Mouse (Mus musculus): Measurements from ENCODE around the gene Rab5if. TPM values are rescaled to one million over a fixed set of nuclear protein-coding genes. Genes with fewer than 3 reads are reported as not detected.
A peak's percentile ranks its signal among the peaks of the same experiment; 100 is the strongest.
"Not testable (repeated sequence)": the region's sequence is repeated elsewhere in the genome, so short reads cannot be mapped to it uniquely, and the experiment has no call there.

Rab5if gene
- polyA plus RNA-seq (2016; fragmentation: Nextera tagmentation; extraction: Ambion mirVana): 174 and 187 TPM in 2 replicates

DNA sequence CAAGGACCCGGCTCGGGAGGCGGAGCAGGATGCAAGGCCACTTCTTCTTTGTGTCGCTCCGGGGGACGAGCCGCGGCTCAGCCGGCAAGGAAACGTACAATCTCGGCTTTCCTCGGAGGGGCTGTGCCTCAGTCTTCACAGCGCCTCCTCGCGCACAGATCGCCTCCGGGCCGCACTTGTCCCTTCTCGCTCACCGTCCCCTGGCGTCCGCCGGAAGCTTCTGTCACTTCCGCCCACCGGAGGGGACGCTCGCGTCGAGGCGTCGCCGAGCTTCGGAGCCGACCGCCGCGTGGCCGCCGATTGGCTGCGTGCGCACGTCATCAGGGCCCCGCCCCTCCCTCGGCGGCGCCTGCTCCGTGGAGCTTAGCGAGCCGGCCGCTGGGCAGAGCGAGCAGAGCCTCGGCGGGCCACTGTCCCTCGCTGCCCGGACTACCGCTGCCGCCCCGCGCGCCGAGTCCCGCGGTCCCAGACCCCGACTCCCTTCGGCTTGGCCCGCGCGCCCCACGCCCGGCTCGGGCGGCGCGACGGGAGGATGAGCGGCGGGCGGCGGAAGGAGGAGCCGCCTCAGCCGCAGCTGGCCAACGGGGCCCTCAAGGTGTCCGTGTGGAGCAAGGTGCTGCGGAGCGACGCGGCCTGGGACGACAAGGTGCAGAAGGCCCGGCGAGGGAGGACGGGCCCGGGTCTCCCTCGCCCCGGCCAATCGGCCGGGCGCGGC is at the start of gene Rab5if:
TSS of gene Rab5if (plus strand) at position 357 of the 715 bp plus-strand sequence.
- peak within 1 kb of the TSS; percentile 95 for H3K27ac ChIP-seq (replicated peaks)
- no peaks in the 10 kb centered on the region for H3K9me3 ChIP-seq
- H3K4me1 ChIP-seq: peaks cover 24% of the 10 kb centered on the region
- under 1% methylated on average over 98 of the region's 98 CpGs for WGBS
- peak within 1 kb of the TSS; percentile 99 for H3K4me3 ChIP-seq
- H3K36me3 ChIP-seq (replicated peaks): peaks cover 62% of the 10 kb centered on the region
- peak; percentile 98 for DNase-seq (ENCODE audit: low spot score)
- H3K27me3 ChIP-seq (replicated peaks; ENCODE audit: low read depth, poor library complexity, severe bottlenecking): no peaks in the 10 kb centered on the region

DNA sequence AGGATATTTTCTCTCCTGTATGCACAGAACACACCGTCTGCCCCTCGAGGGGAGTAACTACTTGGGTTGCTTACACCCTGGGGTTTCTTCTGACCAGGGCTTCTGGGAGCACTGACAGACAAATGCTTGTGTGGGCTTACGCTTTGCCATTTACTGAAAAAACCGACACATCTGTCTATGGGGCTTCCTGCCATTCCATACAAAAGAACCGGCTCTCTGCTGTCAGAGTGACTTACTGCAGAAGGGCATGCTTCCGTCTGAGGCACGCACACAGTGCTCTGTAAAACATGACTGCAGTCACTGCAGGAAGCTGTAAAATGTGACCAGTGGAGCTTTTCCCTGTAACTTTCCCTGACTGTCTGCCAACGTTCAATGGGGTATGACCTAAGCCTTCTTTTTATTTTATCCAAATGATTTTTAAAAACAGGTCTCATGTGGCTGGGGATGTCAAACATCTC is 48.6 kb upstream of the Rab5if start:
- H3K4me1 ChIP-seq: peaks cover 28% of the 10 kb centered on the region
- 23% methylated on average over 8 of the region's 8 CpGs for WGBS
- 0 out of 2 replicates have a peak overlapping the region, but pooled peaks have one; percentile 9 for H3K4me3 ChIP-seq
- no peaks in the 10 kb centered on the region for H3K9me3 ChIP-seq
- peak overlapping the region; percentile 60; the same call in 1 of the 2 replicates for H3K27ac ChIP-seq (replicated peaks)
- no peak for DNase-seq (ENCODE audit: low spot score)
- H3K27me3 ChIP-seq (replicated peaks; ENCODE audit: low read depth, poor library complexity, severe bottlenecking): no peaks in the 10 kb centered on the region
- no peaks in the 10 kb centered on the region for H3K36me3 ChIP-seq (replicated peaks)

DNA sequence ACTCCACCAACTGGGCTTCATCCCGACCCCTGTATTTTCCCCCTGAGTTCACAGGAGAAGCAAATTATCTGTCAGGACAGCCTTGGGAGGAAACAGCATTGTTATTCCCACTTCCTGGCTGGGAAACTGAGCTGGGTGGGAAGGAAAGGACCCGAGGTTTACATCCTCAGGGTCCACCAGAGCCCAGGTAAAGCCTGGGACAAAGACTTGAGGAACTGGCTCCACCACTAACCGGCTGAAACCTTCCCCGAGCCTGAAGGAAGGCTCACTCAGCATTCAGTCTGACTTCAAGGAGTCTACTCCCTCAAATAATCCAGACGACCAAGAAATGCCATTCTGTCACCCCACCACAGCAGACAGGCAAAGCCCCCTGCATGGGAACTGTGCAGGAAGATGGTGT is 48.0 kb upstream of the Rab5if start:
- H3K27ac ChIP-seq (replicated peaks): peak overlapping the region; percentile 60
- 33% methylated on average over 5 of the region's 5 CpGs for WGBS
- peak; percentile 17 for DNase-seq (ENCODE audit: low spot score)
- H3K36me3 ChIP-seq (replicated peaks): no peaks in the 10 kb centered on the region
- H3K27me3 ChIP-seq (replicated peaks; ENCODE audit: low read depth, poor library complexity, severe bottlenecking): no peaks in the 10 kb centered on the region
- 0 out of 2 replicates have a peak overlapping the region, but pooled peaks have one; percentile 9 for H3K4me3 ChIP-seq
- no peaks in the 10 kb centered on the region for H3K9me3 ChIP-seq
- peaks cover 25% of the 10 kb centered on the region for H3K4me1 ChIP-seq

DNA sequence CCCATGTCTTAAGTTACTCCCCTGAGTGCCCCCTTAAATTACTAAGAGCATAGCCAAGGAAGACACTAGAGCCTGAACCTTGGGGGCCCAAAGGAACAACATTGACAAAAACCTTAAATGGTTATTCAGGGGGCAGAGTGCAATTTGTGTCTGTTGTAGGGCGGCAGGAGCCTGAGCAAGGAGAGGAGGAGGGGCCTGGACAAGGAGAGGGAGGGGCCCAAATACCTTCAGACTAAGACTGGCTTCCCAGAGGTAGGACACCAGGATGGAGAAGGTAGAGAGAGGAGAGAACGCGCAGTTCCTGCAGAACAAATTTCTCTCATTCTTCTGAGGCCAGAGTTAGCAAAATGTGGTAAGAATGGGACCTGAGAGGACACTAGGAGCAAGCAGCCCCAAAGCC is 47.5 kb upstream of the Rab5if start:
- 56% methylated on average over 3 of the region's 3 CpGs for WGBS
- no peak for DNase-seq (ENCODE audit: low spot score)
- peak overlapping the region; percentile 60 for H3K27ac ChIP-seq (replicated peaks)

DNA sequence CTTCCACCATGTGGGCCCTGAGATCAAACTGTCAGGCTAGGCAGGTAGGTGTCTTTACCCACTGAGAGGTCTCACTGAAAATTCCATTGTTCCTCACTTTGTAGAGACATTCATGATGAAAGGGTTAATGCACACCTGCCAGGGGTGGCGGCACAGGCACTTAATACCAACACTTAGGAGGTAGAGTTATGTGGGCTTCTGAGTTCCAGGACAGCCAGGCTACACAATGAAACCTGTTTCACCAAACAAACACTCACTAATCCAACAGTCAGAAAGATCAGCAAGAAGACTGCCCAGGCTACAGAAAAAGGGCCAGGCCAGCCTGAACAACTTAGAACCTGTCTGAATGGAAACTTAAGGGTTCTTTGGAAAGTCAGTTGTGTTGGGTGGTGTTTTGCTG is 46.8 kb upstream of the Rab5if start:
- no peak overlapping the region for H3K4me3 ChIP-seq
- 57% methylated on average over 1 of the region's 1 CpGs for WGBS
- H3K9me3 ChIP-seq: no peaks in the 10 kb centered on the region
- no peak for DNase-seq (ENCODE audit: low spot score)
- no peaks in the 10 kb centered on the region for H3K27me3 ChIP-seq (replicated peaks; ENCODE audit: low read depth, poor library complexity, severe bottlenecking)
- no peaks in the 10 kb centered on the region for H3K36me3 ChIP-seq (replicated peaks)
- peaks cover 25% of the 10 kb centered on the region for H3K4me1 ChIP-seq
- H3K27ac ChIP-seq (replicated peaks): no peak overlapping the region

More for the DNA sequence above, 47.5 kb upstream of the Rab5if start:
- no peak overlapping the region for H3K4me3 ChIP-seq
- H3K9me3 ChIP-seq: no peaks in the 10 kb centered on the region
- peaks cover 25% of the 10 kb centered on the region for H3K4me1 ChIP-seq
- no peaks in the 10 kb centered on the region for H3K27me3 ChIP-seq (replicated peaks; ENCODE audit: low read depth, poor library complexity, severe bottlenecking)
- H3K36me3 ChIP-seq (replicated peaks): no peaks in the 10 kb centered on the region

DNA sequence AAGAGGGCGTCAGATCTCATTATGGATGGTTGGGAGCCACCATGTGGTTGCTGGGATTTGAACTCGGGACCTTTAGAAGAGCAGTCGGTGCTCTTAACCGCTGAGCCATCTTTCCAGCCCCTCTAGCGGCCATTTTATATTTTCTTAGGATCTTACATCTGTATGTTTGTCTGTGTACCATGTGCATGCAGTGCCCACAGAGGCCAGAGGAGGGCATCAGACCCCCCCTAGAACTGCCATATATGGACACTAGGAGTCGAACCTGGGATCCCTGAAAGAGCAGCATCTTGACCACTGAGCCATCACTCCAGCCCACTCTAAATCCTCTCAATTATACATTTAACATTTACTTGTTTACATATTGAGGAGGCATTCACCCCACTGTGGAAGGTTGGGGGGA is 37.8 kb upstream of the Rab5if start:
- not testable (repeated sequence) for H3K4me3 ChIP-seq; H3K27me3 ChIP-seq (replicated peaks; ENCODE audit: low read depth, poor library complexity, severe bottlenecking)
- WGBS: 85% methylated on average over 6 of the region's 6 CpGs

DNA sequence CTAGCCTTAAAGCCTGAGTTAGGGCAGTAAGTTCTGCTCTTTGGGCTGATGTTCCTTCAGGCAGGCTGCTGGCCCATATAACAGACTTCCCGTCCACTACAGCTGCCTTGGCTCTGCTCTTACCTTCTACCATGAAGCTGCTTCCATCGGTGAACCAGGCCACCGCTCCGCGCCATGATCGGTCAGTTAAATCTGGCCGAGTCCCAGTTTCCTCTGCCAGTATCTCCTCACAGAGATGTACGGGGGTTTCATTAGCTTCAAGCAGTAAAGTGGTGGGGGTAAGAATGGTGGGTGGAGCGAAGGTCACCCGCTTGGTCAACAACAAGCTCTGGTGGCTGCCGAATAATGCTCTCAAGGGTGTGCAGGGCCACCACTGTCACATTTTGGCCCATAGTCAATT is 28.6 kb upstream of the Rab5if start:
- peaks cover 88% of the 10 kb centered on the region for H3K36me3 ChIP-seq (replicated peaks)
- WGBS: 96% methylated on average over 11 of the region's 11 CpGs

More for the DNA sequence above, 37.8 kb upstream of the Rab5if start:
- H3K4me1 ChIP-seq; DNase-seq (ENCODE audit: low spot score); H3K9me3 ChIP-seq; H3K27ac ChIP-seq (replicated peaks): not testable (repeated sequence)
- peaks cover 22% of the 10 kb centered on the region for H3K36me3 ChIP-seq (replicated peaks)

DNA sequence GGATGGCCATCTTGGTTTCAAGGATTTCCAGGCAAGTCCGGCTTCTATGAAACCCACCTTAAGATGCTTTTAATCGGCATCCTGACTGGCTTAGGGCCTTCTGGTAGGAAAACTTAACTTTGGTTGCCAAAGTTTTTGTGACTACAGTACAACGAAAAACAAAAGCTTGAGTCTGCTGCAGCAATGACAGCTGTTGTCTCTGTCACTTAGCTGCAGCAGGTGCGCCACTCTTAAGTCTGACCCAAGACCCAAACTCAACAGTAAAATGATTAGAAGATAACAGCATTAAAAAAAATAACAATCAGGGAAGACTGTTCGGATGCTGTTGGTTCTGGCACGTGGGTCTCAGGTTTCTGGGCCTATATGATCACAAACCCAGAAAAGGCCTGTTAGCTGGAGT is 24.1 kb upstream of the Rab5if start:
- H3K36me3 ChIP-seq (replicated peaks): peaks cover 43% of the 10 kb centered on the region
- H3K27me3 ChIP-seq (replicated peaks; ENCODE audit: low read depth, poor library complexity, severe bottlenecking): no peaks in the 10 kb centered on the region
- WGBS: 65% methylated on average over 6 of the region's 6 CpGs
- H3K27ac ChIP-seq (replicated peaks): peak overlapping the region; percentile 99
- 0 out of 2 replicates have a peak, but pooled peaks cover 5% of the 10 kb centered on the region for H3K9me3 ChIP-seq
- no peak for DNase-seq (ENCODE audit: low spot score)
- H3K4me3 ChIP-seq: peak overlapping the region; percentile 96
- peaks cover 42% of the 10 kb centered on the region for H3K4me1 ChIP-seq

More for the DNA sequence above, 28.6 kb upstream of the Rab5if start:
- Histone ChIP-seq H3K4me1 (peaks cover 15% of the 10 kb centered on the region), H3K27ac (replicated peaks) (no peak overlapping the region), H3K27me3 (replicated peaks; ENCODE audit: low read depth, poor library complexity, severe bottlenecking) (no peaks in the 10 kb centered on the region), H3K9me3 (peaks cover 31% of the 10 kb centered on the region), H3K4me3 (no peak overlapping the region)
- no peak for DNase-seq (ENCODE audit: low spot score)

DNA sequence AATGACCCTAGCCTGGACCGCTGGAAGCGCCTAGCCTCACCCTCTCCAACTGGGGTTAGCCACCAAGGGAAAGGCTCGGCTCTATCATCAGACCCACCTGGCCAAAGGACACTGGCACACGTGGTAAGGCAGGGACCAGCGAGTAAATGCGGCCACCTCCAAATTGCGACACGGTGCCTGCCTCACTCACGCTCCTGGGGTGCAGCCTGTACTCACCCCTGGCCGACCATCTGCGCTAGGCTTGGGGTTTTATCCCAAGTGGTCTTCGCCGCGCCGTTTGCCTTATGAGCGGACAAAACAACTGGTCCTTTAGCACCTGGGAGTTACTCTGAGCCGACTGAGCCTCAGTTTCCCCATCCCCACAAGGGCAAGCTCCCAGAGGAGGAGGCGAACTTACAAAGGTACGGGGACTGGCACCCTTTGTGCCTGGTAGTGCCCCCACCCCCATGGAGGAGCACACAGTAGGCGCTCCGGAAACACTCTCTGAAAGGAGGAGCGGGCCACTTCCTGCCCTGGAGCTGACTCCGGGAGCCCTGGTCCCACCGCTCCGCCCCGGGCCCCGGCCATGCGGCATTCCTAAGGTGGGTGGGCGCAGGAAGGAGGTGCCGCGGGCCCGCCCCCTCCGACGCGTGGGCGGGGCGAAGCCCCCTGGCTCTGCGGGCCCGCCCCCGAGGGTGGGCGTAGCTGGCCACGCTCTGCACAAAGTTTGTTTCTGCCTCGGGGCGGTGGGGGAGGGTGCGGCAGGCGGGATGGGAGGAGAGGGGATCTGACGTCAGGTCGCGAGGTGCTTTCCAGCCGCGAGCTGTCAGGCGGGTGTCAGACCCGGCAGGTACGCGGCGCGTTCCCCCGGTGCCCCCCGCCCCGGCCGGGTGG is 23.4 kb upstream of the Rab5if start, which contains the start of gene Tgif2:
TSS of gene Tgif2 (plus strand) at position 689 of the 873 bp plus-strand sequence.
- Histone ChIP-seq H3K9me3 (no peaks in the 10 kb centered on the region), H3K27me3 (replicated peaks; ENCODE audit: low read depth, poor library complexity, severe bottlenecking) (no peaks in the 10 kb centered on the region), H3K4me3 (peak within 1 kb of the TSS; percentile 96), H3K4me1 (peaks cover 49% of the 10 kb centered on the region), H3K27ac (replicated peaks) (peak within 1 kb of the TSS; percentile 99), H3K36me3 (replicated peaks) (peaks cover 41% of the 10 kb centered on the region)
- under 1% methylated on average over 61 of the region's 61 CpGs for WGBS
- DNase-seq (ENCODE audit: low spot score): peak; percentile 99

DNA sequence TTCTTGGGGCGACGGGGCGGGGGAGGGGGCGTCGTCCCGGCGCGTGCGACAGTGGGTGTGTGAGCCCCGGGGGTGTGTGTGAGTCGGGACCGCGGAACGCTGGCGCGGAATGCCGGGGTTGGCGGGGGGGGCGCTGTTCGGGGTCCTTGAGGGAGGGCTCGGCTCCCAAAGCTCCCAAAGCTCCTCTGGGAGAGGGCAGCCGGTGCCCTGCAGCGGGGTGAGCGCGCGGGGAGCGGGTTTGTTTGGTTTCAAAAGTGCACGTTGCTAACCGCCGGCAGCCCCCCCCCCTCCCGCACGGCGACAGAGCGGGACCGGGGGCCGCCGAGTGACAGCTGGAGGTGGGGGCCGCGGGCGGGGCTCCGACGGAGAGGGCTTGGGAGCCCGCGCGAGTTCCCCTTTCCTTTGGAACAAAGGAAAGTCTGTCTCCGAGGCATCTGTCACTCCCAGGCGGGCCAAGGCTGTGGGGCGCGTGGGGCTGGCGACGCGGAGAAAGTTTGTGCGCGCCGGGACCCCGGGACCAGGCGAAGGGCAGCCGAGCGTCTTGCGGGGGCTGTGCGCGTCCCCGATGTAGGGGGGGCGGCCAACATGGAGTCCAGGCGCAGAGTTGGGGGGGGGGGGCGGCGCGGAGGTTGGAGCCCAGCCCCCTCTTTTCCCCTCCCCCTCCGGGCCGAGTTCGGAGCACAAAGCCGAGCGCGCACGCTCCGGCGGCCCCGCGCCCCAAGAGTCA is 22.5 kb upstream of the Rab5if start:
- H3K9me3 ChIP-seq: no peaks in the 10 kb centered on the region
- H3K36me3 ChIP-seq (replicated peaks): peaks cover 41% of the 10 kb centered on the region
- WGBS: 1% methylated on average over 75 of the region's 79 CpGs
- H3K27me3 ChIP-seq (replicated peaks; ENCODE audit: low read depth, poor library complexity, severe bottlenecking): no peaks in the 10 kb centered on the region
- DNase-seq (ENCODE audit: low spot score): peak; percentile 86
- H3K27ac ChIP-seq (replicated peaks): peak overlapping the region; percentile 99
- peaks cover 58% of the 10 kb centered on the region for H3K4me1 ChIP-seq
- H3K4me3 ChIP-seq: peak overlapping the region; percentile 96

DNA sequence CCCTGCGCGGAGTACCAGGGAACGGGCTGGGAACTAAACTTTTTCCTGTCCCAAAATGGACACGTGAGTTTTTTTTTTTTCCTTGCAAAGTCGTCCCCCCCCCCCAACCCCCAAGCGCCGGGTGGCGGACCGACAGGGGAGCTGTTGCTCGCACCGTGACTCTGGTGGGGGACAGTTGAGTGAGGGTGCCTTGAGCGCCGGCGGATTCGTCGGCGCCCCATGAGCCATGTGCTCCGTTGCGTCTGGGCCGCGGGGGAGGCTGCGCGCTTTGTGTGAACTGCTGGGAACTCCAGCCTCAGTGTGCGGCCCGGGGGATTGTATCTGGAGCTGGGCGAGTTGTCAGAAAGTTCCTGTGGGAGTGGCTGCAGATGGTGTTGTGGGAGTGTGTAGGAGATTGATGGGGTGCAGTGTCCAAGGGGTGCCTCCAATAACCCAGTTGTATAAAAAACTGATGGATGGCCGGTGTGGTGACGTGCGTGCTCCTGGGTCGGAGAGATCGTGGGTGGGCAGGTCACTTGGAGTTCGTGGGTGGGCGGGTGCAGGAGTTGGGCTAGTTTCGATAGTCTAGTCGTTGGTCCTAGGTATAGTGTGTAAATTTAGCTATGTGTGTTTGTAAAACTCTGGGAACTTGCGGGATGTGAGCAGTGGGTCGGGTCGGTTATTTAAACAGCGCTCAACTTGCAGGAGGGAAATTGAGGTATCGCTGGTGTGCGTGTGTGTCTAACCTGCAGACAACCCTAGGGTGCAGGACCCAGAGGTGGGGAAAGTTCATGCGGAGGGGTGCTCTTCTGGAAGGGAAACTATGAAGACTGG is 21.7 kb upstream of the Rab5if start:
- H3K4me1 ChIP-seq: peaks cover 63% of the 10 kb centered on the region
- no peaks in the 10 kb centered on the region for H3K9me3 ChIP-seq
- peak overlapping the region; percentile 99 for H3K27ac ChIP-seq (replicated peaks)
- H3K36me3 ChIP-seq (replicated peaks): peaks cover 41% of the 10 kb centered on the region
- H3K27me3 ChIP-seq (replicated peaks; ENCODE audit: low read depth, poor library complexity, severe bottlenecking): no peaks in the 10 kb centered on the region
- DNase-seq (ENCODE audit: low spot score): peak; percentile 73
- H3K4me3 ChIP-seq: peak overlapping the region; percentile 96
- under 1% methylated on average over 42 of the region's 42 CpGs for WGBS

Data from embryonic facial prominence, embryonic 10.5 days (tissue).